Mouse (Mus musculus): ENCODE data around the gene Prkcd. TPM values are rescaled to one million over a fixed set of nuclear protein-coding genes. Genes with fewer than 3 reads are reported as not detected.

Prkcd gene
- 43.2 and 46.5 TPM in 2 replicates for polyA plus RNA-seq (2014; fragmentation: Nextera tagmentation; extraction: Ambion mirVana)

GRCm38 (mm10) chr14:30625856-30626726 lies at the start of gene Prkcd:
Prkcd (minus strand) TSS chr14:30626210.
- no peaks in the 10 kb centered on the region for H3K9me3 ChIP-seq (ENCODE audit: control insufficient read depth, low read length)
- H3K27me3 ChIP-seq (replicated peaks; ENCODE audit: control insufficient read depth, insufficient read depth, low read length), result no peaks in the 10 kb centered on the region
- H3K36me3 ChIP-seq (ENCODE audit: control insufficient read depth, insufficient read depth, low read length), result no peaks in the 10 kb centered on the region
- peak within 1 kb of the TSS; percentile 76 for H3K9ac ChIP-seq (ENCODE audit: low read length)
- ATAC-seq (replicated peaks; ENCODE audit: low FRiP score, low TSS enrichment, low read depth) (peak; percentile 78), DNase-seq (ENCODE audit: low spot score) (peak; percentile 96)
- H3K4me2 ChIP-seq (ENCODE audit: low read length), result peak within 1 kb of the TSS; percentile 66
- peaks cover 16% of the 10 kb centered on the region; the same call in 1 of the 2 replicates for H3K4me1 ChIP-seq (replicated peaks; ENCODE audit: control insufficient read depth, insufficient read depth, low read length)
- H3K4me3 ChIP-seq (ENCODE audit: low read depth, low read length), result peak within 1 kb of the TSS; percentile 75
- peak within 1 kb of the TSS; percentile 57 for H3K27ac ChIP-seq (ENCODE audit: low read depth)
- under 1% methylated on average over 62 of the region's 71 CpGs for WGBS

GRCm38 (mm10) chr14:30674947-30675346 lies 48.9 kb upstream of the Prkcd start:
- H3K4me1 ChIP-seq (replicated peaks; ENCODE audit: control insufficient read depth, insufficient read depth, low read length), result no peaks in the 10 kb centered on the region
- WGBS, result 72% methylated on average over 6 of the region's 6 CpGs
- H3K9me3 ChIP-seq (ENCODE audit: control insufficient read depth, low read length), result no peaks in the 10 kb centered on the region
- ATAC-seq (replicated peaks; ENCODE audit: low FRiP score, low TSS enrichment, low read depth), result no peak
- no peak overlapping the region for H3K9ac ChIP-seq (ENCODE audit: low read length)
- H3K4me2 ChIP-seq (ENCODE audit: low read length), result no peak overlapping the region
- H3K27me3 ChIP-seq (replicated peaks; ENCODE audit: control insufficient read depth, insufficient read depth, low read length), result no peaks in the 10 kb centered on the region
- no peak overlapping the region for H3K4me3 ChIP-seq (ENCODE audit: low read depth, low read length)
- H3K27ac ChIP-seq (ENCODE audit: low read depth), result no peak overlapping the region
- no peak for DNase-seq (ENCODE audit: low spot score)
- H3K36me3 ChIP-seq (ENCODE audit: control insufficient read depth, insufficient read depth, low read length), result peaks cover 64% of the 10 kb centered on the region

GRCm38 (mm10) chr14:30671986-30672312 lies 45.9 kb upstream of the Prkcd start:
- ATAC-seq (replicated peaks; ENCODE audit: low FRiP score, low TSS enrichment, low read depth) (peak; percentile 86), DNase-seq (ENCODE audit: low spot score) (peak; percentile 97)
- no peaks in the 10 kb centered on the region for H3K4me1 ChIP-seq (replicated peaks; ENCODE audit: control insufficient read depth, insufficient read depth, low read length)
- H3K36me3 ChIP-seq (ENCODE audit: control insufficient read depth, insufficient read depth, low read length), result peaks cover 63% of the 10 kb centered on the region
- H3K9me3 ChIP-seq (ENCODE audit: control insufficient read depth, low read length), result no peaks in the 10 kb centered on the region
- H3K9ac ChIP-seq (ENCODE audit: low read length), result no peak overlapping the region
- no peak overlapping the region for H3K4me3 ChIP-seq (ENCODE audit: low read depth, low read length)
- no peak overlapping the region for H3K4me2 ChIP-seq (ENCODE audit: low read length)
- H3K27ac ChIP-seq (ENCODE audit: low read depth), result no peak overlapping the region
- no peaks in the 10 kb centered on the region for H3K27me3 ChIP-seq (replicated peaks; ENCODE audit: control insufficient read depth, insufficient read depth, low read length)
- WGBS, result 8% methylated on average over 3 of the region's 3 CpGs

GRCm38 (mm10) chr14:30671095-30671985 lies 45.3 kb upstream of the Prkcd start:
- DNase-seq (ENCODE audit: low spot score), result no peak
- peaks cover 63% of the 10 kb centered on the region for H3K36me3 ChIP-seq (ENCODE audit: control insufficient read depth, insufficient read depth, low read length)
- no peak for ATAC-seq (replicated peaks; ENCODE audit: low FRiP score, low TSS enrichment, low read depth)

GRCm38 (mm10) chr14:30670161-30670560 lies 44.2 kb upstream of the Prkcd start:
- H3K4me3 ChIP-seq (ENCODE audit: low read depth, low read length), result no peak overlapping the region
- H3K27me3 ChIP-seq (replicated peaks; ENCODE audit: control insufficient read depth, insufficient read depth, low read length), result no peaks in the 10 kb centered on the region
- H3K27ac ChIP-seq (ENCODE audit: low read depth), result no peak overlapping the region
- no peaks in the 10 kb centered on the region for H3K4me1 ChIP-seq (replicated peaks; ENCODE audit: control insufficient read depth, insufficient read depth, low read length)
- H3K9ac ChIP-seq (ENCODE audit: low read length), result no peak overlapping the region
- H3K4me2 ChIP-seq (ENCODE audit: low read length), result no peak overlapping the region
- WGBS, result 88% methylated on average over 6 of the region's 6 CpGs
- no peak for DNase-seq (ENCODE audit: low spot score)
- ATAC-seq (replicated peaks; ENCODE audit: low FRiP score, low TSS enrichment, low read depth), result no peak
- H3K36me3 ChIP-seq (ENCODE audit: control insufficient read depth, insufficient read depth, low read length), result peaks cover 68% of the 10 kb centered on the region
- no peaks in the 10 kb centered on the region for H3K9me3 ChIP-seq (ENCODE audit: control insufficient read depth, low read length)

More at GRCm38 (mm10) chr14:30671095-30671985, 45.3 kb upstream of the Prkcd start:
- Histone ChIP-seq H3K4me2 (ENCODE audit: low read length) (no peak overlapping the region), H3K9me3 (ENCODE audit: control insufficient read depth, low read length) (no peaks in the 10 kb centered on the region), H3K27me3 (replicated peaks; ENCODE audit: control insufficient read depth, insufficient read depth, low read length) (no peaks in the 10 kb centered on the region), H3K4me3 (ENCODE audit: low read depth, low read length) (no peak overlapping the region), H3K27ac (ENCODE audit: low read depth) (no peak overlapping the region), H3K4me1 (replicated peaks; ENCODE audit: control insufficient read depth, insufficient read depth, low read length) (no peaks in the 10 kb centered on the region), H3K9ac (ENCODE audit: low read length) (no peak overlapping the region; the same call in 1 of the 2 replicates)
- WGBS, result 70% methylated on average over 15 of the region's 15 CpGs

- 84% methylated on average over 4 of the region's 4 CpGs for WGBS
- DNase-seq (ENCODE audit: low spot score) (no peak), ATAC-seq (replicated peaks; ENCODE audit: low FRiP score, low TSS enrichment, low read depth) (no peak)
- H3K4me1 ChIP-seq (replicated peaks; ENCODE audit: control insufficient read depth, insufficient read depth, low read length), result no peaks in the 10 kb centered on the region
- no peak overlapping the region for H3K27ac ChIP-seq (ENCODE audit: low read depth)
- no peak overlapping the region for H3K4me3 ChIP-seq (ENCODE audit: low read depth, low read length)
- H3K4me2 ChIP-seq (ENCODE audit: low read length), result no peak overlapping the region
- peaks cover 81% of the 10 kb centered on the region for H3K36me3 ChIP-seq (ENCODE audit: control insufficient read depth, insufficient read depth, low read length)
- no peaks in the 10 kb centered on the region for H3K9me3 ChIP-seq (ENCODE audit: control insufficient read depth, low read length)
- H3K27me3 ChIP-seq (replicated peaks; ENCODE audit: control insufficient read depth, insufficient read depth, low read length), result no peaks in the 10 kb centered on the region
- H3K9ac ChIP-seq (ENCODE audit: low read length), result no peak overlapping the region
Observed at GRCm38 (mm10) chr14:30666604-30667003, 40.6 kb upstream of the Prkcd start.

- WGBS, result 81% methylated on average over 3 of the region's 3 CpGs
- Histone ChIP-seq H3K9me3 (ENCODE audit: control insufficient read depth, low read length) (no peaks in the 10 kb centered on the region), H3K4me1 (replicated peaks; ENCODE audit: control insufficient read depth, insufficient read depth, low read length) (no peaks in the 10 kb centered on the region), H3K4me2 (ENCODE audit: low read length) (no peak overlapping the region), H3K27me3 (replicated peaks; ENCODE audit: control insufficient read depth, insufficient read depth, low read length) (no peaks in the 10 kb centered on the region), H3K36me3 (ENCODE audit: control insufficient read depth, insufficient read depth, low read length) (peaks cover 86% of the 10 kb centered on the region), H3K9ac (ENCODE audit: low read length) (no peak overlapping the region), H3K27ac (ENCODE audit: low read depth) (no peak overlapping the region), H3K4me3 (ENCODE audit: low read depth, low read length) (no peak overlapping the region)
- DNase-seq (ENCODE audit: low spot score), result no peak
- ATAC-seq (replicated peaks; ENCODE audit: low FRiP score, low TSS enrichment, low read depth), result no peak
Observed at GRCm38 (mm10) chr14:30666061-30666460, 40.1 kb upstream of the Prkcd start.

GRCm38 (mm10) chr14:30655531-30655930 lies 29.5 kb upstream of the Prkcd start:
- DNase-seq (ENCODE audit: low spot score), result no peak
- Histone ChIP-seq H3K27me3 (replicated peaks; ENCODE audit: control insufficient read depth, insufficient read depth, low read length) (no peaks in the 10 kb centered on the region), H3K9me3 (ENCODE audit: control insufficient read depth, low read length) (no peaks in the 10 kb centered on the region), H3K9ac (ENCODE audit: low read length) (no peak overlapping the region), H3K4me2 (ENCODE audit: low read length) (no peak overlapping the region), H3K27ac (ENCODE audit: low read depth) (no peak overlapping the region), H3K4me1 (replicated peaks; ENCODE audit: control insufficient read depth, insufficient read depth, low read length) (peaks cover 6% of the 10 kb centered on the region; the same call in 1 of the 2 replicates), H3K36me3 (ENCODE audit: control insufficient read depth, insufficient read depth, low read length) (peaks cover 18% of the 10 kb centered on the region), H3K4me3 (ENCODE audit: low read depth, low read length) (no peak overlapping the region)
- WGBS, result 90% methylated on average over 1 of the region's 1 CpGs
- ATAC-seq (replicated peaks; ENCODE audit: low FRiP score, low TSS enrichment, low read depth), result no peak

All from intestine, embryonic 14.5 days (tissue).